Mouse (Mus musculus): ENCODE measurements around the gene Rab2b. TPM values are rescaled to one million over a fixed set of nuclear protein-coding genes. Genes with fewer than 3 reads are reported as not detected.
"Not testable (repeated sequence)": the region's sequence is repeated elsewhere in the genome, so short reads cannot be mapped to it uniquely, and the experiment has no call there.

Rab2b gene
- polyA plus RNA-seq, 1 experiment, result 7.3 TPM

DNA sequence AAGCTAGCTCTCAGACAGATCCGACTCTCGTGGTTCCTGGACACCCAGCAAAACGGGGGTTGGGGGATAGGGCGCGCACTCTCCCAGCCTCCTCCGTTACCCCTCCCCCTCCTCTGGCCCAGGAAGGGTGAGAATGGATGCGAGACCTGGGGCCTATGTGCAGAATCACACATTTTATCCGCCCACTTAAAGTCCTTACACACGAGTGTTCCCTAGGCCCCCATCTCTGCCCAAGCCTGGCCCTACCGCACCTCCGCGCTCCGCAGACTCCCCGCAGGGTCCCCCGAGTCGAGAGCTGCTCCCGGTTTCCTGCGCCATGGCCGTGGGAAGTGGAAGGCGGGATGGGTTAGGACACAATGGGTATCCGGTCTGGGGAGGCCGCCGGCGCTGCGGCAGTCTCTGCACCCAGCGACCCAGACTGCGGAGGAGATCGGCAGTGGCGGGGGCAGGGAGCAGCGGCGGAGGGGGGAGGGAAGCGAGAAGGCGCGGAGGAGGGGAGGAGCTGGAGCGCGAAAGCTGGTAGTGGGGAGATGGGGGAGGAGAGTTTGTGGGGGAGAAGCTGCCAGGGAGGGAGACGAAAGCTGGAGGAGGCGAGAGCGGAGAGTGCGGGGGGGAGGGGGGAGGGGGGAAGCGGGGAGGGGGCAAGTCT is 36.6 kb upstream of the Rab2b start:
- Histone ChIP-seq H3K4me3 (ENCODE audit: extremely low read depth, insufficient read depth, insufficient read length) (peak overlapping the region; percentile 70), H3K27me3 (ENCODE audit: control insufficient read depth, insufficient read depth, low read length) (peaks cover 3% of the 10 kb centered on the region), H3K4me1 (ENCODE audit: control insufficient read depth, insufficient read depth, insufficient read length) (no peaks in the 10 kb centered on the region; the same call in 1 of the 2 replicates), H3K27ac (ENCODE audit: insufficient read depth, low read length) (peak overlapping the region; percentile 49), H3K36me3 (ENCODE audit: control insufficient read depth, insufficient read depth, low read length) (no peaks in the 10 kb centered on the region)
- WGBS, result under 1% methylated on average over 31 of the region's 41 CpGs
- peak in 1 of 2 experiments; percentile 44 for DNase-seq (ENCODE audit: low read depth in 1 of 2, low spot score in 2 of 2)
- no peak for TF ChIP-seq CTCF (IDR thresholded peaks at IDR 0.05; ENCODE audit: extremely low read depth, insufficient read depth, insufficient read length, insufficient replicate concordance)
- no peak for TF ChIP-seq POLR2A (IDR thresholded peaks at IDR 0.05; ENCODE audit: low read depth, low read length)

DNA sequence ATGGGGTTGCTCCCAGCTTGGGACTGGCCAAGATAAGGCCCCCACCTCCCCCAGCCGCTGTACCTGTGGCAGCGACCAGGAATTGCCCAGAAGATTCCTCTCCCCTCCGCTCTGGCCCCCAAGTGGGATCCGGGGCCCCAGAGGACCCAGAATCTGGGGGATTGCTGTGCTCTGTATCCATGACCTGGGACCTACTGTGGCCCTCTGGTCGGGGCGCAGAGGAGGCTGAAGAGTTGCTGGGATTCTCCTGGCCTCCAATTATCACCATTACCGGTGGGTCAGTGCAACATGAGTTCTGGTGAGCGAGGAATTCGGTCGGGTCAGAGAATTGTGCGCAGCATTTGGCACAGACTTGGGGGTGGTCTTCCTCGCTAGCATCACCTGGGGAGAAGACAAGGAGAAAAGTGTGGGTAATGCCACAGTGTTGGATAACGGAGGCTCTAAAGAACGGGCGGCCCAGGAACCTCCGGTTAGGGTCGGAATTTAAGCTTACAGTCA is 36.0 kb upstream of the Rab2b start:
- Histone ChIP-seq H3K4me1 (ENCODE audit: control insufficient read depth, insufficient read depth, insufficient read length) (no peaks in the 10 kb centered on the region; the same call in 1 of the 2 replicates), H3K4me3 (ENCODE audit: extremely low read depth, insufficient read depth, insufficient read length) (peak overlapping the region; percentile 70), H3K27ac (ENCODE audit: insufficient read depth, low read length) (no peak overlapping the region; the same call in 1 of the 2 replicates), H3K36me3 (ENCODE audit: control insufficient read depth, insufficient read depth, low read length) (no peaks in the 10 kb centered on the region), H3K27me3 (ENCODE audit: control insufficient read depth, insufficient read depth, low read length) (peaks cover 3% of the 10 kb centered on the region)
- TF ChIP-seq POLR2A (IDR thresholded peaks at IDR 0.05; ENCODE audit: low read depth, low read length) (no peak), CTCF (IDR thresholded peaks at IDR 0.05; ENCODE audit: extremely low read depth, insufficient read depth, insufficient read length, insufficient replicate concordance) (no peak)
- DNase-seq (ENCODE audit: low read depth in 1 of 2, low spot score in 2 of 2), result no peak
- 39% methylated on average over 17 of the region's 17 CpGs for WGBS

DNA sequence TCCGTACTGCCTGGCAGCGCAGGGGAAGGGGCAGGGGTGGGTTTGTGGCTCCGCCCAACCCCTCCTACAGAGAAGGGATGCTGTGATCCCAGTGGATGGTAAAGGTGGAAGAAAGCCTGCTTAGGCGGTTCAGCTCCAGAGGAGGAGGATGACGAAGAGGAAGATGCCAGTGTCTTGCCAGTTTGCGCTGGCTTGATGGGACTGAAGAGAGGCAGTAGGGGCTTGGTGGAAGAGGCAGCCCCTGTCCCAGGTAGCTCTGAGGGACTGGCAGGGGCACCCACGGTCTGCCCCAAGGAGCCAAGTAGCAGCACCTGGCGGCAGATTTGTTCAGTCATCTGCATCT is 35.4 kb upstream of the Rab2b start:
- peaks cover 3% of the 10 kb centered on the region for H3K27me3 ChIP-seq (ENCODE audit: control insufficient read depth, insufficient read depth, low read length)
- TF ChIP-seq CTCF (IDR thresholded peaks at IDR 0.05; ENCODE audit: extremely low read depth, insufficient read depth, insufficient read length, insufficient replicate concordance) (no peak), POLR2A (IDR thresholded peaks at IDR 0.05; ENCODE audit: low read depth, low read length) (no peak)
- no peak for DNase-seq (ENCODE audit: low read depth in 1 of 2, low spot score in 2 of 2)

DNA sequence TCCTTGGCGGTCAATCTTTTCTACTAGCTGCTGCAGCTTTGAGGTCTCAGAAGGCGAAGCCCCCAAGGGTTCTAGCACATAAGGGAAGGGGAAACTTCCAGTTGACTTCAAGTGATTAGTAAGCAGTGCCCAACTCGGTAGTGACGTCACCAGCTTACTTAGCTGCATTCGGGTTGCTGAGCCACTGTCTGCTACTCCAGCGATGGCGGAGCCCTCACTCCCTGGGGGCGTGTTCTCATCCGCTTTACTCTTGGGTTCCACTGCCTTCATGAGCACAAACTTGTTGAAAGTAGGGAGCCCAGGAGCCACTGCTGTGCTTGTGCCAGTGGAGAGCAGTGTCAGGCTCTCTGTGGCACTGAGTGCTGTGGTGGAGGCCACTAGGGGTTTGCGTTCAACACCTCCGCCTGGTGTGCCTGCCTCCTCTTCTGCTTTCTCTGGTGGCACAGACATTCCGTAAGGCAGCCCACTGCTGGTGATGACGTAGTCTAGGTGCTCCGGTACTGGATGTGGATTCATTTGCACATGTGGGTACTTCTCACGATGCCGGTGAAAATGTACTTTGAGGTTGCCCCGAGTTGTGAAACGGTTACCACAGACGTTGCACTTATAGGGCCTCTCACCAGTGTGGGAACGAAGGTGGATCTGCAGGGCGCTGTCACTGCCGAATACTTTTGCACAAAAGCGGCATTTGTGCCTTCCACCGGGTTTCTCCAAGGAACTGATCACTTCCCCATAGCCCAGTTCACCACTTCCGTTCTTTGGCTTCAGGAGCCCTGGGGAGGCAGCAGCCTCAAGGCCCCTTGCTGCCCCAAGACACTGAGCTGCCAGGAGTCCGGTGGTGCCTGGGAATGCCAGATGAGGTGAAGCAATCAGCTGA is 34.8 kb upstream of the Rab2b start:
- H3K4me1 ChIP-seq (ENCODE audit: control insufficient read depth, insufficient read depth, insufficient read length), result no peaks in the 10 kb centered on the region; the same call in 1 of the 2 replicates
- no peak overlapping the region for H3K4me3 ChIP-seq (ENCODE audit: extremely low read depth, insufficient read depth, insufficient read length)
- no peak overlapping the region for H3K27ac ChIP-seq (ENCODE audit: insufficient read depth, low read length)
- no peaks in the 10 kb centered on the region for H3K36me3 ChIP-seq (ENCODE audit: control insufficient read depth, insufficient read depth, low read length)
- 75% methylated on average over 26 of the region's 26 CpGs for WGBS
- TF ChIP-seq CTCF (IDR thresholded peaks at IDR 0.05; ENCODE audit: extremely low read depth, insufficient read depth, insufficient read length, insufficient replicate concordance) (no peak), POLR2A (IDR thresholded peaks at IDR 0.05; ENCODE audit: low read depth, low read length) (no peak)
- H3K27me3 ChIP-seq (ENCODE audit: control insufficient read depth, insufficient read depth, low read length), result peaks cover 3% of the 10 kb centered on the region
- no peak for DNase-seq (ENCODE audit: low read depth in 1 of 2, low spot score in 2 of 2)

More for the DNA sequence above, 35.4 kb upstream of the Rab2b start:
- no peak overlapping the region for H3K27ac ChIP-seq (ENCODE audit: insufficient read depth, low read length)
- WGBS, result 78% methylated on average over 8 of the region's 8 CpGs
- no peak overlapping the region for H3K4me3 ChIP-seq (ENCODE audit: extremely low read depth, insufficient read depth, insufficient read length)
- H3K4me1 ChIP-seq (ENCODE audit: control insufficient read depth, insufficient read depth, insufficient read length), result no peaks in the 10 kb centered on the region; the same call in 1 of the 2 replicates
- H3K36me3 ChIP-seq (ENCODE audit: control insufficient read depth, insufficient read depth, low read length), result no peaks in the 10 kb centered on the region

DNA sequence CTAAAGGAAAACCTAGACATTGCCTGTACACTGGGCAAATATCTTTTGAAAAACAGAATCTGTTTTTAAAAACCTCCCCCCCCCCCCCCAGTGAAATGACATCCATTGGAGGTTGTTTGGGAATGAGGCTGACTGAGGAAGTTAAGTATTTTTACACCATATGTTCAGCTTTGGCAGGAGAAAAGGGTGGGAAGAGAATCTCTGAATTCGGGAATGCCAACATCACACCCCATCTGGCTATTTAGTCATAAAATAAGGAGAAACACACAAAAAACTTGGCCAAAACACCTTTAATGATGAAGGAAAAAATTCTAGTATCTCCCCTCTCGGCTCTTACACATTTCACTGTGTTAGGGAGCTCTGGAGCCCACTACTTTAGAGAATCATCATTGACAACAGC is 31.6 kb upstream of the Rab2b start:
- Histone ChIP-seq H3K36me3 (ENCODE audit: control insufficient read depth, insufficient read depth, low read length) (no peaks in the 10 kb centered on the region), H3K4me3 (ENCODE audit: extremely low read depth, insufficient read depth, insufficient read length) (no peak overlapping the region), H3K4me1 (ENCODE audit: control insufficient read depth, insufficient read depth, insufficient read length) (no peaks in the 10 kb centered on the region; the same call in 1 of the 2 replicates), H3K27ac (ENCODE audit: insufficient read depth, low read length) (no peak overlapping the region), H3K27me3 (ENCODE audit: control insufficient read depth, insufficient read depth, low read length) (peaks cover under 1% of the 10 kb centered on the region)
- WGBS, result 95% methylated on average over 2 of the region's 2 CpGs
- DNase-seq (ENCODE audit: low read depth in 1 of 2, low spot score in 2 of 2), result no peak
- no peak for TF ChIP-seq CTCF (IDR thresholded peaks at IDR 0.05; ENCODE audit: extremely low read depth, insufficient read depth, insufficient read length, insufficient replicate concordance)
- TF ChIP-seq POLR2A (IDR thresholded peaks at IDR 0.05; ENCODE audit: low read depth, low read length), result no peak

DNA sequence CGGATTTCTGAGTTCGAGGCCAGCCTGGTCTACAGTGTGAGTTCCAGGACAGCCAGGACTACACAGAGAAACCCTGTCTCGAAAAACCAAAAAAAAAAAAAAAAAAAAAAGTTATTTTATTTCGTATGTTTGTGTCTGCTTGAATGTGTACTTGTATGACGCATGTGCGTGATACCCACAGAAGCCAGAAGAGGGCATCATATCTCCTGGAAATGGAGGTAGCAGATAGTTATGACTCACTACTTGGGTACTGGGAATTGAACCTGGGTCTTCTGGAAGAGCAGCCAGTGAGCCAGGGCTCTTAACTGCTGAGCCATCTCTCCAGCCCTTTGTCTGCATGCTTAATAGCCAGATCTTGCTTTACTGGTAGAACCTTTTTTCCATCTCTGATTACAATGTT is 31.0 kb upstream of the Rab2b start:
- WGBS, result 89% methylated on average over 6 of the region's 6 CpGs
- H3K36me3 ChIP-seq (ENCODE audit: control insufficient read depth, insufficient read depth, low read length); DNase-seq (ENCODE audit: low read depth in 1 of 2, low spot score in 2 of 2): not testable (repeated sequence)

More for the DNA sequence above, 31.0 kb upstream of the Rab2b start:
- not testable (repeated sequence) for H3K4me1 ChIP-seq (ENCODE audit: control insufficient read depth, insufficient read depth, insufficient read length); H3K4me3 ChIP-seq (ENCODE audit: extremely low read depth, insufficient read depth, insufficient read length); H3K27ac ChIP-seq (ENCODE audit: insufficient read depth, low read length); H3K27me3 ChIP-seq (ENCODE audit: control insufficient read depth, insufficient read depth, low read length)

Measured in spleen, adult 2 months (tissue).